In genomic region chr6:50531003-50531402, GRCm38 (mm10) we compare ENCODE assay signal across 26 mouse cellular contexts. TPM values are rescaled to one million over a fixed set of nuclear protein-coding genes. Genes with fewer than 3 reads are reported as not detected.
DNase-seq lines count a peak whose midpoint lies in the region; ATAC-seq lines count a peak whose summit lies in the region.
"Had no signal": no experiment of that assay in that cellular context is flagged by ENCODE, and none has a peak within 500 bp of the region (broad histone marks: within the 10 kb centered on the region; RNA-seq: fewer than 3 reads in every experiment).

No protein-coding gene starts in this region.

- ATAC-seq in limb, embryonic 13.5 days (ENCODE audit: low FRiP score, low read depth) = no peak
- peak; percentile 54; the same call in 1 of the 2 replicates for ATAC-seq in megakaryocyte-erythroid progenitor cell, adult 5-6 weeks (replicated peaks; ENCODE audit: low FRiP score, low TSS enrichment, poor library complexity, severe bottlenecking)
- no peak for ATAC-seq in intestine, embryonic 16.5 days
- ATAC-seq: activated CD4-positive, CD25-positive, alpha-beta regulatory T cell, adult 4 months; CD4-positive, CD25-positive, alpha-beta regulatory T cell, adult 4 months; forebrain, postnatal 0 days had no signal

- H3K4me1 ChIP-seq in limb, embryonic 13.5 days = peaks cover 38% of the 10 kb centered on the region
- H3K4me1 ChIP-seq in intestine, embryonic 16.5 days (ENCODE audit: control insufficient read depth, insufficient read depth, low read length) = peaks cover 7% of the 10 kb centered on the region; the same call in 1 of the 2 replicates
- H3K4me1 ChIP-seq: forebrain, embryonic 12.5 days; hindbrain, embryonic 12.5 days had no signal

- no peaks in the 10 kb centered on the region for H3K36me3 ChIP-seq in limb, embryonic 13.5 days
- H3K36me3 ChIP-seq in intestine, embryonic 16.5 days (ENCODE audit: control insufficient read depth, insufficient read depth, low read length) = no peaks in the 10 kb centered on the region
- H3K36me3 ChIP-seq: embryonic facial prominence, embryonic 10.5 days; embryonic facial prominence, embryonic 13.5 days; forebrain, embryonic 12.5 days; heart, embryonic 10.5 days; heart, embryonic 13.5 days; hindbrain, embryonic 12.5 days; hindbrain, embryonic 15.5 days had no signal

- DNase-seq in heart, adult 11 months = peak; percentile 52
- no peak for DNase-seq in heart, postnatal 10 days
- DNase-seq in 3T3-L1 (ENCODE audit: low read depth, low spot score) = peak; percentile 25
- no peak for DNase-seq in layer of hippocampus, adult 11-12 months (ENCODE audit: low spot score)
- DNase-seq: adrenal gland, adult 8-10 months; adrenal gland, postnatal 25 days; cerebellum, adult 11-12 months; cerebellum, adult 8-10 months; cerebellum, postnatal 10 days; cerebellum, postnatal 36 days; forebrain, postnatal 0 days; gastrocnemius, postnatal 25 days; heart, adult 2 months had no signal

- intact Hi-C loops in heart, postnatal 10 days (cut with DNase I) = loop anchor here (10.0 kb wide), 1 partner anchor 606 kb away; no protein-coding TSS in a partner anchor

- H3K9me3 ChIP-seq in limb, embryonic 13.5 days = no peaks in the 10 kb centered on the region
- no peaks in the 10 kb centered on the region for H3K9me3 ChIP-seq in intestine, embryonic 16.5 days (ENCODE audit: control insufficient read depth, low read length)
- H3K9me3 ChIP-seq: embryonic facial prominence, embryonic 10.5 days; embryonic facial prominence, embryonic 13.5 days; forebrain, embryonic 12.5 days; heart, embryonic 10.5 days; heart, embryonic 13.5 days; hindbrain, embryonic 12.5 days; hindbrain, embryonic 15.5 days had no signal

- H3K27ac ChIP-seq in limb, embryonic 13.5 days = peak overlapping the region; percentile 44; the same call in 1 of the 2 replicates
- no peak overlapping the region for H3K27ac ChIP-seq in intestine, embryonic 16.5 days (ENCODE audit: low read length)
- H3K27ac ChIP-seq: embryonic facial prominence, embryonic 10.5 days; embryonic facial prominence, embryonic 13.5 days; forebrain, embryonic 12.5 days; heart, adult 2 months; heart, embryonic 10.5 days; heart, embryonic 13.5 days; hindbrain, embryonic 12.5 days; hindbrain, embryonic 15.5 days had no signal

- H3K27me3 ChIP-seq in limb, embryonic 13.5 days = no peaks in the 10 kb centered on the region
- no peaks in the 10 kb centered on the region for H3K27me3 ChIP-seq in intestine, embryonic 16.5 days (replicated peaks; ENCODE audit: control insufficient read depth, insufficient read depth, low read length)
- H3K27me3 ChIP-seq: embryonic facial prominence, embryonic 13.5 days; heart, embryonic 13.5 days; hindbrain, embryonic 12.5 days had no signal

- WGBS in limb, embryonic 13.5 days = 78% methylated on average over 3 of the region's 3 CpGs
- WGBS in intestine, embryonic 16.5 days = 83% methylated on average over 3 of the region's 3 CpGs

- H3K9ac ChIP-seq in limb, embryonic 13.5 days = no peak overlapping the region
- no peak overlapping the region for H3K9ac ChIP-seq in intestine, embryonic 16.5 days (ENCODE audit: low read depth, low read length)
- H3K9ac ChIP-seq: embryonic facial prominence, embryonic 13.5 days; forebrain, embryonic 12.5 days; forebrain, postnatal 0 days; heart, embryonic 13.5 days; hindbrain, embryonic 12.5 days; hindbrain, embryonic 15.5 days had no signal

- H3K4me3 ChIP-seq in limb, embryonic 13.5 days = no peak overlapping the region
- no peak overlapping the region for H3K4me3 ChIP-seq in intestine, embryonic 16.5 days (ENCODE audit: low read length)
- H3K4me3 ChIP-seq: embryonic facial prominence, embryonic 10.5 days; embryonic facial prominence, embryonic 13.5 days; erythroblast, embryonic 14.5 days; forebrain, embryonic 12.5 days; heart, adult 2 months; heart, embryonic 10.5 days; heart, embryonic 13.5 days; hindbrain, embryonic 12.5 days; hindbrain, embryonic 15.5 days had no signal

- H3K4me2 ChIP-seq in limb, embryonic 13.5 days (replicated peaks) = no peak overlapping the region
- H3K4me2 ChIP-seq in intestine, embryonic 16.5 days (ENCODE audit: low read depth, low read length) = no peak overlapping the region
- H3K4me2 ChIP-seq: embryonic facial prominence, embryonic 13.5 days; forebrain, embryonic 12.5 days; heart, embryonic 13.5 days; hindbrain, embryonic 12.5 days; hindbrain, embryonic 15.5 days had no signal

RNA-seq across cellular contexts. Expression of gene Cycs, which starts 35.3 kb away (rescaled TPM):
- 100 to 1,000 TPM; 163 to 166 TPM for total RNA-seq in heart, postnatal 10 days (2021)
- 60.7 and 63.7 TPM in 2 replicates for polyA plus RNA-seq in limb, embryonic 13.5 days (2015; fragmentation: Nextera tagmentation; extraction: Ambion mirVana)
- total RNA-seq in megakaryocyte-erythroid progenitor cell, adult 5-6 weeks (2014; fragmentation: Nextera tagmentation) = 64.6 and 71.1 TPM in 2 replicates
- total RNA-seq in megakaryocyte-erythroid progenitor cell, adult 5-6 weeks (2017) = 130 and 135 TPM in 2 replicates
- 79.0 and 88.1 TPM in 2 replicates for polyA plus RNA-seq in intestine, embryonic 16.5 days (2015; fragmentation: Nextera tagmentation; extraction: Ambion mirVana)

Comparison
In these comparisons a context has a peak if more than half of its experiments do, and no peak if none do; other contexts are left out.
1. DNase-seq: peak in heart, adult 11 months (single experiment) and 3T3-L1 (single experiment); none in heart, postnatal 10 days (0 of 2) and layer of hippocampus, adult 11-12 months (single experiment).